Mouse (Mus musculus) gastrocnemius, postnatal 36 days (tissue): ENCODE data around the gene Pheta2. TPM values are rescaled to one million over a fixed set of nuclear protein-coding genes. Genes with fewer than 3 reads are reported as not detected.
"Not testable (repeated sequence)": the region's sequence is repeated elsewhere in the genome, so short reads cannot be mapped to it uniquely, and the experiment has no call there.

Experiments
- DNase-seq, 2 experiments: peaks; one replicate each; pipeline ENCODE4 v3.0.0; 2022
- intact Hi-C: fragments of 180-260 bp; cut with DNase I; formaldehyde crosslinking; loops from one replicate; pipeline ENCODE4 v1.15.1; 2025
- total RNA-seq, 2 experiments: library from RNA; stranded (reverse); gene quantifications; 2 replicates each; pipeline ENCODE4 v1.2.3; 2021

The Pheta2 gene
- total RNA-seq, 2 experiments from 2014 or later, result 0.37 to 0.51 TPM

DNA sequence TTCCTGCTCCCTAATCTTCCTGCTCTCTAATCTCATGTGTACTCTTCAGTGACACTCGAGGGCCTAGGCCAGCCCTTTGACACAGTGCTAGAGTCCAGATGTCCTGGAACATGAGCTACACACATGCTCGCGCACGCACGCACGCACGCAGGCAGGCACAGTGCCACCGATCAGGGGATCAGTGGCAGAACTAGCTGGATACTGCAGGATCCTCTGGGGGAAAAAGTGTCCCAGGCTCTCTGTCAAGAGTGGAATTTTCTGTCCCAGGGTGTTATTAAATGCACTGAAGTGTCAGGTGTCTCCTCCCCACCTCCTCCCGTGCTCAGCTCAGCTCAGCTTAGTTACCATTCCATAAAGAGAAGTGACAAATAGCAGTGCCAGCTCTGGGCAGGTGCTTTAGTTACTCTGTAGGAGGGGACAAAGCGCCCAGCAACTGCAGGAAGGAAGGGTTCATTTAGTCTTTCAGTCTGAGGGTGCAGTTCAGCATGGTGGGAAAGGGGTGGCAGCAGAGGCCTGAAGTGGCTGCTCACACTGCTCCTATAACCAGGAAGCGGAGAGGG is 22.8 kb downstream of the Pheta2 start:
- no peak for DNase-seq
- intact Hi-C loops, result no loop called here

DNA sequence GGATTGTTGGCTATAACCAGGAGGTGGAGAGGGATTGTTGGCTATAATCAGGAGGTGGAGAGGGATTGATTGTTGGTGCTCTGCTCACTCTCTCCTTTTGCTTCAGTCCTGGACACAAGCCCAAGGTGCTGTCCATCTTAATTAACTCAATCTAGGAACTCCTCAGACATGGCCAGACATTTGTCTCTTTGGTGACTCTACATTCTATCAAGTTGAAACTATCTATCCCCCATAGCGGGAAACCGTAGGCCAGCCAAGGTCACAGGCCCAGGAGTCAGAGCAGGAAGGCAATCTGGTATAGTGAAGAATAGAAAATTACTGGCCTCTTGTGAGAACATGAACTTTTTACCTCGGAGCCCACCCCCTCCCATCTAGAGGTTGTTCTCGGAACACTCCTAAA is 23.5 kb downstream of the Pheta2 start:
- DNase-seq, result no peak

GRCm38 (mm10) chr15:82363801-82364200 is 25.1 kb downstream of the Pheta2 start:
- intact Hi-C loops, result not testable (repeated sequence)

More for the DNA sequence above, 23.5 kb downstream of the Pheta2 start:
- intact Hi-C loops, result no loop called here

DNA sequence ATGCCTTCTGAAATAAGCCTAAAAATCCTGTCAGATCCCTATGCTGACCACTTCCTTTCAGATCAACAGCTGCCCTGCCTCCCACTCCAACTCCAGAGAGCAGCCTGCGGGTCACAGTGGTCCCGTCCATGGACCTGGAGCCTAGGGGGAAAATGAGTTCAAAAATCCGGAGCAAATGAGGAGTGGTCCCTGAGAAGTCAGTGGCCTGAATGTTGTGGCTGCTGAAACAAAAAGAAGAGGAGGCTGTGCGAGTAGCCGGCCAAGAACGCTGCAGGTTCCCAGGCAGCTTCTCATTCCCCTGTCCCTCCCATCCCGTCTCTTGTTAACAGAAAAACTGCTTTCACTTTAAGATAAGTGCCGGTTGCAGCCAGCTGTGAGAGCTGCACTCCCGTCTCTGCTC is 25.8 kb downstream of the Pheta2 start:
- DNase-seq, intact Hi-C loops: not testable (repeated sequence)

More at GRCm38 (mm10) chr15:82363801-82364200, 25.1 kb downstream of the Pheta2 start:
- not testable (repeated sequence) for DNase-seq

DNA sequence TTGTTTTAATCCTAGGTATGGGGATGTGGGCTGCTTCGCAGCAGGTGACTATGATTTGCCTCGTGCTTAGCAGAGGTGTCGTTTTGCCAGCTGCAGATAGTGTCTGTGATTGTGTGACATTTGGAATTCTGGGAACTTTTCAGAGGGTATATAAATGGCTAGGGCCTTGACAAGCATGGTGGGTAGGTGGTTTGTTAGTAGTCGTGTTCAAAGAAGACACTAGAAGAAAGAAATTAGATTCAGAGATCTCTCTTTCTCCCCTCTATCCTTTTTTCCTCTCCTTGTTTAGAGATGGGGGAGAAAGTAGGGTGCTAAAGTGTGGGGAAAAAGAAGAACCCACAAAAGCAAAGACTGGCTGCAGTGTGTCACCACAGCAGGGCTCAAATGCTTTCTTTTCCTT is 29.4 kb downstream of the Pheta2 start:
- DNase-seq, result no peak
- intact Hi-C loops, result no loop called here

GRCm38 (mm10) chr15:82368851-82369250 is 30.1 kb downstream of the Pheta2 start:
- intact Hi-C loops, result no loop called here

DNA sequence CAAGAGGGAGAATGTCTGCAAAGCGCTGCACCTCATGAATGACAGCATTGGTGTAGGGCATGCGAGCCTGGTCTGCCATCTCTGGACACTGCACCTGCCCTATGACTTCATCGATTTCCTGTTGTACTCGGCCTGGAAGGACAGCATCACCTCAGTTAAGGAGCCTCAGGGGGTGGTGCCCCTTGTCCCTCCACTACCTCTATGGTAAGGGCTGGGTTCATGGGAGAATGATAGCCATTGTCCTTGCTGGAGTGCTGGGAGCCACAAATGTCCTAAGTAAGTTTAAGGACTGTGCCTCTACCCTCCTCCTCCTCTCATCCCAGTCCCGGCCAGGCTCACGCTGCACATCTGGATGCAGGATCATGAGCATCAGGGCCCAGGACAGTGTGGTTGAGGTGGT is 33.7 kb downstream of the Pheta2 start:
- intact Hi-C loops, result no loop called here

More at GRCm38 (mm10) chr15:82368851-82369250, 30.1 kb downstream of the Pheta2 start:
- DNase-seq, result no peak

GRCm38 (mm10) chr15:82372991-82373390 is 34.2 kb downstream of the Pheta2 start:
- no peak for DNase-seq
- intact Hi-C loops, result no loop called here

More for the DNA sequence above, 33.7 kb downstream of the Pheta2 start:
- no peak for DNase-seq

- DNase-seq, result no peak
- intact Hi-C loops, result no loop called here
Observed at GRCm38 (mm10) chr15:82374437-82374836, 35.7 kb downstream of the Pheta2 start.

DNA sequence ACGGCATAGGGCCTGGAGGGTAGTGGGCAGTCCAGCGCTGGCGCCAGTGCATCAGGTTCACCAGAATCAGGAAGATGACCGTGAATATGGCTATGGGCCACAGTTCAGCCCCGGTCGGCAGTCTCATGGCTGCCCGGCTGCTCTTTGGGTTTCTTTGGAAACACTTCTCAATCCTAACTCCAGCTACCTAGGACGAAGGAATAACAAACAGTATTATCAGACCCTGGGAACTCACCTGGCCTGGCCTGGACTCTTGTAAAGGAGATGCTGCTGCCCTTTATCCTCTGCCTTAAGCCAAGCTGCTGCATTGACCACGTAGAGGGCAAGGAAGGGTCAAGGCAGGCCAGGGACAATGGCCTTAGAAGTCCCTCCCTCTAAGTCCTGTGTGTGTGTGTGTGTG is 37.1 kb downstream of the Pheta2 start:
- intact Hi-C loops, result no loop called here
- DNase-seq, result no peak

DNA sequence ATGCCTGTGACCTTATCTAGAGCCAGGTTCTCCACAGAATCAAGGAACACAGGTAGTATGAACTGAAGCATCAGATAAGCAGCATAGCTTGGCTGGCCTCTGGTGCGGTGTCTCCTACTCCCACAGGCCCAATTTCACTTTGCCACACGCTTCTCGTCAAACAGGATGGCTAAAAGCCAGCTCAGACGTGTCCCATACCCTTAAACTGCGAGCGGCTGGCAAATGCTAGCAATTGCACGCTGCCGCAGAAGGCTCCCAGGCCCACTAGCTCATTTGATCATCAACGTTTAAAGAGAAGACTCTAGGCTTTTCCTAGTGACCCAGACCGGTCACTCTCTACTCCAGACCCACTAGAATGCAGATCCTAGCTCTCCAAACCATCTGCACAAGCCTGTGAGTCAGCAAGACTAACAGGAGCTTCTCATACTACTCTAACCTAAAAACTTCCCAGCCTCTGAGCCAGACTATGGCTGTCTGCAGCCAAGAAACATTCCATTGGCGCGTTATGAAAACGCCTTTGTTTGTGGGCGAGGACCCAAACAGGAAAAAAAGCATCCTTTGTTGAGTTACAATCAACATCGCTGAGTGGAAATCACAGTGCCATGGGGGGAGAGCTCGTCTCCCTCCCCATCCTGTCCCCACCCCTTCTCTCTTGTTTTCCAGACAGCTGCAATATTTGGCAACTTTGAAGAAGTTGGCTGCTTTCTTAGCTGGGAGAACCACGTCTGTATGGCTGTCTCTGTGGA is 37.8 kb downstream of the Pheta2 start:
- DNase-seq, result peak in 1 of 2 experiments; percentile 72
- intact Hi-C loops, result no loop called here

- intact Hi-C loops, result no loop called here
- DNase-seq, result no peak
Observed at GRCm38 (mm10) chr15:82377701-82378100, 39.0 kb downstream of the Pheta2 start.

GRCm38 (mm10) chr15:82378261-82379180 is 39.8 kb downstream of the Pheta2 start:
- intact Hi-C loops, result no loop called here
- no peak for DNase-seq

- DNase-seq, result no peak
- intact Hi-C loops, result no loop called here
Observed at GRCm38 (mm10) chr15:82379511-82379870, 40.7 kb downstream of the Pheta2 start.

DNA sequence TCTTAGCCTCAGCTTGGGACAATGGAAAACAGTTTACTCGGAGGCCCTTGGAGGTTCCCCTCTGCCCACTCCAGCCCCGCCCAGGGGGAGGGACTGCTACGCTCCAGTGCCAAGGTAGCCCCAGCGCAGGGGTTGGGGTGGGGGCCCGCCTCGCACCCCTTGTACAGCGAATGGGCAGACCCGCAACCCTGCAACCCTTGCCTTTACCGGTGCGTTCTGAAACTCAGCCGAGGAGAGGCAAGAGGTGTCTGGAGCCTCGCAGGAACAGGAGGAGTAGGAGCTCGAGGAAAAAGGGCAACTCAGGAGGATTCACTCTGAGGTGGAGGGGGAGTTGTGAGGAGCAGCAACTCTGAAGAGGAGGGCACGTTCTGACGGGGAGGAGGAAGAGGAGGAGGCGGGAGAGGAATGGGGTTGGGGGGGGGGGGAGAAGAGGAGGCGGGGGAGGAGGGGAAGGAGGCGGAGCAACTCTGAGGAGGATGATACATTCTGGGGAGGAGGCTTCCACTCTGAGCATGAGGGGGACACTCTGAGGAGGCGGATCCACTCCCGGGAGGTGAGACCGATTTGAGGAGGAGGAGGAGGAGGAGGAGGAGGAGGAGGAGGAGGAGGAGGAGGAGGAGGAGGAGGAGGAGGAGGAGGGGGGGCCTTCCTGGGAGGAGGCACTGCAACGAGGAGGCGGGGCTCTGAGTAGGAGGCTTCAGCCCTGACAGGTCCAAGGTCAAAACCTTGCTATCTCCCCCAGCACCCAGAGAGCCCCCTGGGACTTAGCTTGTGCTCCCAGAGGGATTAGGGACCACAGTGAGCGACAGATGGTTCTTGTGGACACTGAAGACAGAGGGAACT is 41.4 kb downstream of the Pheta2 start, which contains the start of gene Cyp2d22:
Cyp2d22 (minus strand) TSS at position 390 of the 843 bp plus-strand sequence.
- peak; percentile 59 to 61 for DNase-seq
- intact Hi-C loops, result loop anchor here (5.0 kb wide), 1 partner anchor 37 kb away; no protein-coding TSS in a partner anchor

DNA sequence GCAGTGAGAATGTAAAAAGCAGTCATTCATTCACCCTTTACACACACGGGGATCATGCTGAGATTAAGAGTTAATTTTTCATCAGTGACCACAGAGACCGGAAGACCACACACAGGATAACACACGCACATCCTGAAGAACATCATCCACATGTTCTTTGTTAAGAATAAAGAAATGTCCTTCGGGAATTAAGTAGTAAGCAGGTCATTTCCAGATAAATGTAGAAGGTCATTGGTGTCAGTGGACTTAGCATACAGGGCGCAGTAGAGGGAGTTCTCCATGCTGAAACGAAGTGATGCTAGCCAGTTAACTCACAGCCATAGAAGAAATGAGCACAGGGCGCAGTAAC is 41.9 kb downstream of the Pheta2 start:
- intact Hi-C loops, result loop anchor here (5.0 kb wide), 1 partner anchor 37 kb away; no protein-coding TSS in a partner anchor
- no peak for DNase-seq

- intact Hi-C loops, result loop anchor here (5.0 kb wide), 1 partner anchor 35 kb away; no protein-coding TSS in a partner anchor
- DNase-seq, result no peak
Observed at GRCm38 (mm10) chr15:82382441-82382840, 43.7 kb downstream of the Pheta2 start.

- no peak for DNase-seq
- intact Hi-C loops, result no loop called here
Observed at GRCm38 (mm10) chr15:82385729-82386128, 47.0 kb downstream of the Pheta2 start.

DNA sequence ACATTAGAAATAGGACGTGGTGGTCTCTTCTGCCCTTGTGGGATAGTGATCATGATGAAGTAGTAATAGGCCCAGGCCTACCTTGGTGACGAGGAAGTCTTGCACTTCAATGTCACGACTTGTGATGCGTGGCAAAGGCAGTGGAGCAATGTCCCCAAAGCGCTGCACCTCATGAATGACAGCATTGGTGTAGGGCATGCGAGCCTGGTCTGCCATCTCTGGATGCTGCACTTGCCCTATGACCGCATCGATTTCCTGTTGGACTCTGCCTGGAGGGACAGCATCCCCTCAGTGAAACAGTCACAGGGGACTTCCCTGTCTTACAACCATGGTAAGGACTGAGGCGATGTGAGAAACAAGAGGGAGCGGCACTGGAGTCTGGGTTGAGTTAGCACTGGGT is 51.2 kb downstream of the Pheta2 start:
- intact Hi-C loops, DNase-seq: not testable (repeated sequence)

DNA sequence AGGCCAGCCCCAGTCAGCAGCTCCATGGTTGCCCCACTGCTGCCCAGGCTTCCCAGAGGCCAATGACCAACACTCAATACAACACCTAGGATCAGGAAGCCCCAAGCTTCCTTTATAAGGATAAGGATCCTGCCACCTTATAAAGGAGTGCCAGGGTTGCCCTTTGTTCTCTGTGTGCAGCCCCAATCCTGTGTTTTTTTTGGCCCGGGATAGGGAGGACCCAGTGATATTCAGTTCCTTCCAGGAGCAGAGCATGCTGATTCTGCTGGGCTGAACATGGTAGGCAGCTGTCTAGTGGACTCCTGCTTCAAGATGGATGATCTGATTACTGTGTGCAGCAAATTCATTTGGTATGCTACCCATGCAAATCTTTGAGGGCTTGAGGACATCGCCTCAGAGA is 55.2 kb downstream of the Pheta2 start, which contains the start of gene Cyp2d11:
Cyp2d11 (minus strand) TSS at position 101 of the 400 bp plus-strand sequence.
- intact Hi-C loops, DNase-seq: not testable (repeated sequence)
